Mouse (Mus musculus) forebrain, embryonic 14.5 days (tissue): ENCODE measurements at regions not wholly inside any gene's neighbourhood (a gene's known extent, or its start where the extent isn't known, plus 50 kb on each side); places are given as distances from the start of the nearest gene placed in this dataset.

Source experiments
- ATAC-seq: fragments of 200-750 bp; cut with Nextera tagmentation; 2 replicates; pipeline ENCODE4 v1.8.0; 2017; ENCODE audit warnings: mild to moderate bottlenecking, moderate library complexity
- DNase-seq: peaks from one replicate; pipeline ENCODE4 v3.0.0-alpha.2; 2015; ENCODE audit warnings: low spot score
- H3K27ac ChIP-seq: fragments of 300-500 bp; sonication (generic); 2 replicates; pipeline ENCODE4 v1.5.1; 2014; ENCODE audit warnings: low read depth, mild to moderate bottlenecking, control low read depth, low read length, moderate library complexity
- H3K27me3 ChIP-seq: fragments of 300-500 bp; sonication (generic); replicated peaks from 2 replicates; pipeline ENCODE4 v1.6.1; 2014; ENCODE audit warnings: low read length, control low read depth, mixed read lengths; ENCODE audit not compliant: control insufficient read depth, insufficient read depth
- H3K36me3 ChIP-seq: fragments of 300-500 bp; sonication (generic); 2 replicates; pipeline ENCODE4 v1.6.1; 2014; ENCODE audit warnings: low read length, control low read depth; ENCODE audit not compliant: control insufficient read depth, insufficient read depth
- H3K4me1 ChIP-seq: fragments of 300-500 bp; sonication (generic); 2 replicates; pipeline ENCODE4 v1.6.1; 2014; ENCODE audit warnings: antibody characterized with exemption, low read length, control low read depth; ENCODE audit not compliant: control insufficient read depth, insufficient read depth
- H3K4me2 ChIP-seq: fragments of 300-500 bp; sonication (generic); 2 replicates; pipeline ENCODE4 v1.6.1; 2014; ENCODE audit warnings: mild to moderate bottlenecking, control low read depth, low read length
- H3K4me3 ChIP-seq: fragments of 300-500 bp; sonication (generic); 2 replicates; pipeline ENCODE4 v1.5.1; 2014; ENCODE audit warnings: low read depth, low read length, control low read depth
- H3K9ac ChIP-seq: fragments of 300-500 bp; sonication (generic); 2 replicates; pipeline ENCODE4 v1.6.1; 2014; ENCODE audit warnings: mild to moderate bottlenecking, low read length, control low read depth, moderate library complexity
- H3K9me3 ChIP-seq: fragments of 300-500 bp; sonication (generic); replicated peaks from 2 replicates; pipeline ENCODE4 v1.6.1; 2016; ENCODE audit warnings: low read length, control low read depth, mixed read lengths; ENCODE audit not compliant: control insufficient read depth
- WGBS: fragments of 180-500 bp; shearing (Covaris S2); extraction: QIAGEN DNeasy Blood & Tissue Kit; methylation state at CpG from one replicate; pipeline ENCODE4 v1.1.7; 2014; 5-methylcytosine and 5-hydroxymethylcytosine counted together

DNA sequence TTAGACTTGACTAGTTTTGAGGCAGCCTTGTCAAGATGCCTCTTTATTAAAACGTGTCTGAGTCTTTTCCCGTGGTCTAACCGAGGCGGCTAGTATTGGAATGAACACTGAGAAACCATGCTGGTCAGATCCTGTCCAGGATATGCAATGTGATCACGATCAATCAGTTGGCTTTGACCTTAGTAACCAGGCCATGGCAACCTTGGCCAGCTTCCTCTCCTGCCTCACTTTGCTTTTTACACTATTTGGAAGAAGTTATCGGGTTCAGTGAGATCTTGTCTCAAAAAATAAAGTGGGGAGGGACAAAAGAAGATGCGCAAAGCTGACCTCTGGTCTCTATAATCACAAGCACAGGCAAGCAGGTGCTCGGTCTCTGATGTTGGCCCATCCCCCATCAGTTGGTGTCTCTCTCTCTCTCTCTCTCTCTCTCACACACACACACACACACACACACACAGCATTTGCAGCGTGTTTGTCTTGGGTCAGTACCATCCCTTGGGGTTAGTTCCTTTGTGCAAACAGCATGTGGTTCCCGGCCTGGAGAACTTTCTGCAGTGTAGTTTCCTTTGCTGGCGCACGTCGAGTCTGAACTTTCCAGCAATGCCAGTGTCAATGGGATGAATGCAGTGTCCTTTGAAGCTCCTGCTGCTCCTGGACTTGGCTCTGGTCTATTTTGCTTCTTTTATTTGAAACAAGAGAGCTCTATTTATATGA is 117.6 kb upstream of the Spdye4c start:
- no peak overlapping the region for H3K27ac ChIP-seq
- no peak overlapping the region for H3K9ac ChIP-seq
- no peaks in the 10 kb centered on the region for H3K9me3 ChIP-seq
- 79% methylated on average over 13 of the region's 13 CpGs for WGBS
- ATAC-seq (no peak), DNase-seq (no peak)
- H3K4me1 ChIP-seq: no peaks in the 10 kb centered on the region
- no peak overlapping the region for H3K4me2 ChIP-seq
- H3K4me3 ChIP-seq: no peak overlapping the region
- no peaks in the 10 kb centered on the region for H3K36me3 ChIP-seq
- no peaks in the 10 kb centered on the region for H3K27me3 ChIP-seq

DNA sequence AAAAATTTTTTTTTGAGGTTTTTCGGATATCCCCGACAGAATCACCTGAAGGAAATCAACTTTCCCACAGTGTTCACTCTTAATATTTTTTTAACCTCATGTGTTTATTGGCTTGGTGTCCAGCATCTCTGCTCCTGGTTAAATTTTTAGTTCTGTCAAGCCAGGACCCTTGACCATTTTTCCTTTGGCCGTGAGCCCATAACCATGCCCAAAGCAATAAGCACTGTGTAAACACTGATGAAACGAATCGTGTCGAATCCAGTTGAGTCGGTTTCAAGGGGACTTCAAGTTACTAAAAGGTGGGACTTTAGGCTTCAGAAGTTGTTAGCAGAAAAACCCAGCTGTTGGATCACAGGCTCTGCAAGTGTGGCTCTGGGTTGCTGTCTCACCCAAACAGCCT is 117.0 kb upstream of the Spdye4c start:
- no peak for DNase-seq
- no peak overlapping the region for H3K27ac ChIP-seq
- WGBS: 89% methylated on average over 7 of the region's 7 CpGs

DNA sequence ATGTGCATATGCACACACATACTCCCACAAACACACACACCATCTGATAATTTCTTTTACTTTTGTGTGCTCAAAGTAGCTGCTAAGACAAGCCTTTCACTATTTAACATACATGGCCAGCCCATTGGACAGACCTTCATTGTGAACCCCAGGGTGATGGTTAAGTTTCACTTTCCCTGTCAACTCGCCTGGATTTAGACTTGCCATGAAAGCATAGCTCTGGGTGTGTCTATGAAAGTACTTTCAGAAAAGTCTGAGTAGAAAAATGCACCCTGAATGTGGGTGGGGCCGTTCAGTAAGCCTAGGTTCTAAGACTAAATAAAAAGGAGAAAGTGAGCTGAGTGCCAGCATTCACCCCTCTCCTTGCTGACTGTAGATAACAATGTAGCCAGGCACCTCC is 113.8 kb upstream of the Spdye4c start:
- H3K4me3 ChIP-seq: no peak overlapping the region
- H3K27me3 ChIP-seq: no peaks in the 10 kb centered on the region

More for the DNA sequence above, 117.0 kb upstream of the Spdye4c start:
- no peaks in the 10 kb centered on the region for H3K27me3 ChIP-seq
- H3K9me3 ChIP-seq: no peaks in the 10 kb centered on the region
- H3K36me3 ChIP-seq: no peaks in the 10 kb centered on the region
- no peak overlapping the region for H3K9ac ChIP-seq
- ATAC-seq: no peak
- H3K4me3 ChIP-seq: no peak overlapping the region
- H3K4me1 ChIP-seq: no peaks in the 10 kb centered on the region
- H3K4me2 ChIP-seq: no peak overlapping the region

DNA sequence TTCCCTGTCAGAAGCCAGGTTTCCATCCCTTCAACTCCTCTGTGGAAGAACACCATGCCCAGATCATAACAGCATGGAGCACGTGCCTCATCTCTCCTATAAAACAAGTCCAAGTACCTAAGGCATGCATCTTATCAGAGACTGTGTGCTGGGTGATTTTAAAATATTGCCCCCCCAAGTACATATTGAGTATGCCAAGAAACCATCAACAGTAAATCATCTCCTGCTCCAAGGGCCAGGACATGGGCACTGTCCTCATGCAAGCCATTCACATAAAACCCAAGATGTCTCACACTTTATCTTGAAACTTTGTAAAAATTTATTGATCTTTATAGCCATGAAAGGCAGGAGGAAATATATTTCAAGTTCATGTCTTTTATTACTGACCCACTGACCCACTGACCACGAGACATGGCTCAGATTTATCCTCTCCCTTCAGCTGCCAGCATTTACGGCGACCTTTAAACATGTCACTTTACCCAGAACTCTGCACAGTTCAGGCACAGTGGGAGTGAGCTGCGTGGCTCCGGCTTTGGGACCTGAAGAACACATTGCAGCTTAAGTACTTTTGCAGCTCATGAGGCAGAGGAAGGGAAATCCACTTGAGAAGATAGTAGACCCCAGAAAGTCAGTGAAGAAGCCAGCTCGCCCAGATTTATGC is 99.7 kb upstream of the Spdye4c start:
- H3K36me3 ChIP-seq: no peaks in the 10 kb centered on the region
- no peak overlapping the region for H3K27ac ChIP-seq
- H3K27me3 ChIP-seq: no peaks in the 10 kb centered on the region
- H3K4me2 ChIP-seq: no peak overlapping the region
- ATAC-seq: no peak
- H3K4me3 ChIP-seq: no peak overlapping the region
- H3K9ac ChIP-seq: no peak overlapping the region
- no peak for DNase-seq
- 87% methylated on average over 7 of the region's 7 CpGs for WGBS
- H3K4me1 ChIP-seq: no peaks in the 10 kb centered on the region
- H3K9me3 ChIP-seq: no peaks in the 10 kb centered on the region

More for the DNA sequence above, 113.8 kb upstream of the Spdye4c start:
- WGBS: 69% methylated on average over 2 of the region's 2 CpGs
- Histone ChIP-seq H3K9me3 (no peaks in the 10 kb centered on the region), H3K4me2 (no peak overlapping the region), H3K36me3 (no peaks in the 10 kb centered on the region), H3K9ac (no peak overlapping the region), H3K4me1 (no peaks in the 10 kb centered on the region), H3K27ac (no peak overlapping the region)
- DNase-seq (no peak), ATAC-seq (no peak)

DNA sequence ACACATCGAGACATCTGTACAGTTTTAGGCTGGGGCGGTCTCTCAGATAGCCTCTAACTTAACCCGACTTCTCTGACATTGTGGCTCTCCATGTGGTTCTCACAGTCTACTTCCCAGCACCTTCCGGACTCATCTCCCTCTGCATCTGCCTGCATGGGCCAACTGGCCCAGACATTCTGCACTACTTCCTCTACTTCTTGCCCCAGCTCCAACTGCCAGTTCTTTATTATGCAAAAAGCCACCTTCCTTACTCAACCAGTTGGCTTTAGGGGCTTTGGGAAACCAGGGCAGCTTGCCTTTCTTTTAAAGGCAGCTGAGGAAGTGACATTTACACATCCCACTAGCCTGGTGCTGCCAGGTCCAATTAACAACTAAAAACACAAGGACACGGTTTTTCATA is 97.1 kb upstream of the Spdye4c start:
- H3K27me3 ChIP-seq: no peaks in the 10 kb centered on the region
- H3K27ac ChIP-seq: no peak overlapping the region
- DNase-seq (no peak), ATAC-seq (no peak)
- H3K36me3 ChIP-seq: no peaks in the 10 kb centered on the region
- no peak overlapping the region for H3K4me2 ChIP-seq
- H3K9me3 ChIP-seq: no peaks in the 10 kb centered on the region
- H3K4me1 ChIP-seq: no peaks in the 10 kb centered on the region
- no peak overlapping the region for H3K9ac ChIP-seq
- WGBS: 85% methylated on average over 5 of the region's 5 CpGs
- H3K4me3 ChIP-seq: no peak overlapping the region

DNA sequence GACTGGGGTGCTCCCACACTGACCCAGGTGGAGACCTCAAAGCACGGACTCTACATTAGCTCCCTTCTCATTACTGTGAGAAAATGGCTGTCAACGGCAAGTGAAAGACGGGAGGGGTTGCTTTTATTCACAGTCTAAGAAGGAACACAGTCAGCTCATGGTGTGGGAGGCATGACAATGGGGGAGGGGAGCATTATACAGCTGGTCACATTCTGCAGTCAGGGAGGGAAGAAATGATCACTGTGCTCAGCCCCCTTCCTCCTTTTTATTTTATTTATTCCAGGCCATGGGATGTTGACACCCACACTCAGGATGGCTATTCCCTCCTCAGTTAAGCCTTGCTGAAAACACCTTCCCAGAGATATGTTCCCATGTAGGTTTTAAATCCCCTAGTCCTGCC is 93.1 kb upstream of the Spdye4c start:
- no peak for DNase-seq

DNA sequence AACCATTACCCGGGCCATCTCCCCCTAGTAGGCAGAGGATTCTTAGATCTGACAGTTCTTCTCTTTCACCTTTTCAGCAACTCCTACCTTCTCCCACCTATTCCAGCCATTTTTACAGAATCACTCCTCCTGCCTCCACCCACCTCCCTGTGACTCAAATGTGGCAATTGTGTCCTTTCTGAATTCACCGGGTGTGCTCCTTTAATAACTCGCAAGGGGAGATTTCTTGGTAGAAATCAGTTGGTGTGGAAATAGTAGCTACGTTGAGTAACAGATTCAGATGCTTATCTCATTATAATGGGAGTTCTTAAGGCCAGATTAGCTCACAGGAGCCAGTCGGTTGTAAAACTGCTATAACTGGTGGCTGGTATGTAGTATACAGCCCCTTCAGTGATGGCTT is 92.4 kb upstream of the Spdye4c start:
- no peaks in the 10 kb centered on the region for H3K4me1 ChIP-seq
- 84% methylated on average over 5 of the region's 5 CpGs for WGBS
- no peak overlapping the region for H3K9ac ChIP-seq
- H3K9me3 ChIP-seq: no peaks in the 10 kb centered on the region
- no peak for DNase-seq
- ATAC-seq: no peak
- H3K27me3 ChIP-seq: no peaks in the 10 kb centered on the region
- H3K4me2 ChIP-seq: no peak overlapping the region
- H3K4me3 ChIP-seq: no peak overlapping the region
- H3K27ac ChIP-seq: no peak overlapping the region
- no peaks in the 10 kb centered on the region for H3K36me3 ChIP-seq

More for the DNA sequence above, 93.1 kb upstream of the Spdye4c start:
- WGBS: 29% methylated on average over 3 of the region's 3 CpGs
- no peaks in the 10 kb centered on the region for H3K9me3 ChIP-seq
- no peak for ATAC-seq
- H3K4me2 ChIP-seq: no peak overlapping the region
- no peak overlapping the region for H3K9ac ChIP-seq
- H3K27me3 ChIP-seq: no peaks in the 10 kb centered on the region
- H3K4me1 ChIP-seq: no peaks in the 10 kb centered on the region
- H3K36me3 ChIP-seq: no peaks in the 10 kb centered on the region
- no peak overlapping the region for H3K4me3 ChIP-seq
- no peak overlapping the region for H3K27ac ChIP-seq

DNA sequence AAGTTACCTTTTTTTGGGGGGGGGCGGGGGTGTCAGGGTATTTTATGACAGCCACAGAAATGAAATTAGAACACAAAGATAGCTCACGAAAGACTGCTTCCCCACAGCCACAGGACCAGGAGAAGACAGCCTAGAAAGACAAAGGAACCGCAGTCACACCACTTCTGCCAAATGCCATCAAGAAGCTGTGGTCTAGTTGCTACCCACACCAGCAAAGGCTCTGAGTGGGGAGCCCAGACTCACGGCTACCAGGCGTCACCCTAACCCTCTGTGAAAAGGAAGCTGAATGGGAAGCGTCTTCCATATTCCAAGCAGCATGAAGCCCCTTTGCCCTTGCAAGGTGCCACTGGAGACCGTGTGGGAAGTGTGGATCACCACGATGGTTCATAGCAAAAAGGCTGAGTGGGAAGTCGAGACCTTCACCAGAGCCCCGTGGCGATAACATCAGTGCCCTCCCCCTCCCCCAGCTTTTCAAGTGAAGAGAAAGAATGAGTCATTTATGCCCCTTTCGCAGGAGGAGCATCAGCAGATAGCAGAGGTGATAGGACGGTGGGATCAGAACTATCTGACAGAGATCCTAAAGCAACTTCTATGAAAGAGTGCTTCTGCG is 91.3 kb upstream of the Spdye4c start:
- WGBS: 85% methylated on average over 14 of the region's 14 CpGs

DNA sequence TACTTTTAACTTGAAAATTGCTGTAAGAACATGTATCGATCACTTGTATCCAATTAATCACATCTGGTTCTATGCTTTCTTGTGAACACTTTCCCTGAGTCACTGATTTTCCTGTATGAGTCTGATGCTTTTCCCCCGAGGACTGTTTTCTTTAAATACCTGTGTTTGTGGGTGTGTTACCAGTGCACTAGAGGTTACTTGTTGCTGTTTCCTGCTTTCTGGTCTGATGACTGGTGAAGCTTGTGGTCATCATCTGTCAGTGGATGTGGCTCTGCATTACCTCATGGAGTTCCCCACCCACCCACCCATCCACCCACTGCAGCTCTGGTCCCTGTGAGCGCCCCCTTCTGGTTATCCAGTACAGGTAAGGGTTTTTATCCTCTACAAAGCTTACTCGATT is 88.3 kb upstream of the Spdye4c start:
- ATAC-seq: no peak
- H3K9me3 ChIP-seq: no peaks in the 10 kb centered on the region
- no peaks in the 10 kb centered on the region for H3K27me3 ChIP-seq
- H3K4me1 ChIP-seq: no peaks in the 10 kb centered on the region
- no peaks in the 10 kb centered on the region for H3K36me3 ChIP-seq
- no peak overlapping the region for H3K9ac ChIP-seq
- no peak overlapping the region for H3K4me3 ChIP-seq
- no peak for DNase-seq
- H3K4me2 ChIP-seq: no peak overlapping the region
- WGBS: 76% methylated on average over 4 of the region's 4 CpGs
- no peak overlapping the region for H3K27ac ChIP-seq

More for the DNA sequence above, 91.3 kb upstream of the Spdye4c start:
- ATAC-seq (no peak), DNase-seq (no peak)
- Histone ChIP-seq H3K9ac (no peak overlapping the region), H3K36me3 (no peaks in the 10 kb centered on the region), H3K4me2 (no peak overlapping the region), H3K4me1 (no peaks in the 10 kb centered on the region), H3K27me3 (no peaks in the 10 kb centered on the region), H3K4me3 (no peak overlapping the region), H3K9me3 (no peaks in the 10 kb centered on the region), H3K27ac (no peak overlapping the region)
